Mouse (Mus musculus) erythroblast, embryonic 14.5 days (primary cell): Measurements from ENCODE around the gene Fmo5.

Experiments used
- GATA1 ChIP-seq: IDR thresholded peaks from 2 replicates; pipeline ENCODE4 v1.6.1; 2012; ENCODE audit warnings: low read length, inconsistent platforms, mixed read lengths
- TAL1 ChIP-seq: IDR thresholded peaks from 3 replicates; pipeline ENCODE4 v1.6.1; 2012; ENCODE audit warnings: low read length, inconsistent platforms, mixed read lengths

- no peak for TF ChIP-seq GATA1
- no peak for TF ChIP-seq TAL1
Measured at GRCm38 (mm10) chr3:97657655-97658411, 29.2 kb downstream of the Fmo5 start, which contains the start of gene Prkab2.
